9 mouse cellular contexts compared by ENCODE assay signal in genomic region chr11:78560447-78560846, GRCm38 (mm10). TPM values are rescaled to one million over a fixed set of nuclear protein-coding genes. Genes with fewer than 3 reads are reported as not detected.
DNase-seq lines count a peak whose midpoint lies in the region; ATAC-seq and TF ChIP-seq lines count a peak whose summit lies in the region.
"Had no signal": no experiment of that assay in that cellular context is flagged by ENCODE, and none has a peak within 500 bp of the region (broad histone marks: within the 10 kb centered on the region; RNA-seq: fewer than 3 reads in every experiment).

No protein-coding gene starts in this region.

- peak; percentile 71 for TF ChIP-seq CTCF in ES-Bruce4 (IDR thresholded peaks at IDR 0.05; ENCODE audit: low read depth, low read length)

- no peaks in the 10 kb centered on the region for H3K36me3 ChIP-seq in ES-Bruce4 (ENCODE audit: control insufficient read depth, insufficient read depth, low read length, poor library complexity, severe bottlenecking)
- H3K36me3 ChIP-seq in liver, embryonic 16.5 days (ENCODE audit: control insufficient read depth, insufficient read depth), result no peaks in the 10 kb centered on the region
- 0 out of 2 replicates have a peak, but pooled peaks cover 2% of the 10 kb centered on the region for H3K36me3 ChIP-seq in neural tube, embryonic 15.5 days

- no peaks in the 10 kb centered on the region for H3K27me3 ChIP-seq in ES-Bruce4 (ENCODE audit: control insufficient read depth, insufficient read depth, low read length, poor library complexity, severe bottlenecking)
- no peaks in the 10 kb centered on the region for H3K27me3 ChIP-seq in liver, embryonic 16.5 days (ENCODE audit: control insufficient read depth, insufficient read depth, low read depth, low read length)
- H3K27me3 ChIP-seq in neural tube, embryonic 15.5 days (replicated peaks), result no peaks in the 10 kb centered on the region
- H3K27me3 ChIP-seq: heart, embryonic 13.5 days had no signal

- DNase-seq in adrenal gland, postnatal 25 days, result peak; percentile 54
- peak; percentile 24 for DNase-seq in heart, postnatal 25 days (ENCODE audit: low spot score)
- peak; percentile 79 to 85 for DNase-seq in kidney, postnatal 4 days
- DNase-seq in thymus, postnatal 4 days, result peak; percentile 80

- H3K4me3 ChIP-seq in ES-Bruce4 (ENCODE audit: low read depth, low read length), result no peak overlapping the region
- no peak overlapping the region for H3K4me3 ChIP-seq in liver, embryonic 16.5 days (ENCODE audit: low read depth, low read length)
- no peak overlapping the region for H3K4me3 ChIP-seq in neural tube, embryonic 15.5 days (replicated peaks)
- H3K4me3 ChIP-seq: heart, embryonic 13.5 days had no signal

- H3K9ac ChIP-seq in ES-Bruce4 (ENCODE audit: low read depth, poor library complexity, severe bottlenecking), result no peak overlapping the region
- no peak overlapping the region for H3K9ac ChIP-seq in liver, embryonic 16.5 days (ENCODE audit: low read depth, low read length)
- H3K9ac ChIP-seq in neural tube, embryonic 15.5 days (replicated peaks), result no peak overlapping the region
- H3K9ac ChIP-seq: heart, embryonic 13.5 days had no signal

- H3K4me2 ChIP-seq in liver, embryonic 16.5 days (ENCODE audit: low read depth, low read length), result no peak overlapping the region
- H3K4me2 ChIP-seq in neural tube, embryonic 15.5 days, result no peak overlapping the region
- H3K4me2 ChIP-seq: heart, embryonic 13.5 days had no signal

- no peak for TF ChIP-seq EP300 in ES-Bruce4 (IDR thresholded peaks at IDR 0.05; ENCODE audit: insufficient read depth, low read depth, low read length)

- ATAC-seq in erythroblast, adult 5-6 weeks (replicated peaks; ENCODE audit: low FRiP score, poor library complexity, severe bottlenecking), result peak; percentile 78
- 0 out of 2 replicates have a peak, but pooled peaks have one; percentile 22 for ATAC-seq in liver, embryonic 16.5 days (ENCODE audit: low read depth)
- peak; percentile 74; the same call in 1 of the 2 replicates for ATAC-seq in neural tube, embryonic 15.5 days (ENCODE audit: low FRiP score)

- no peak for TF ChIP-seq POLR2A in ES-Bruce4 (IDR thresholded peaks at IDR 0.05; ENCODE audit: insufficient read depth, low read length)

- H3K4me1 ChIP-seq in ES-Bruce4 (ENCODE audit: control insufficient read depth, insufficient read depth, low read length), result no peaks in the 10 kb centered on the region
- peaks cover 10% of the 10 kb centered on the region for H3K4me1 ChIP-seq in liver, embryonic 16.5 days (ENCODE audit: control insufficient read depth, low read depth, low read length)
- no peaks in the 10 kb centered on the region for H3K4me1 ChIP-seq in neural tube, embryonic 15.5 days

- H3K27ac ChIP-seq in ES-Bruce4 (ENCODE audit: insufficient read depth, low read length), result no peak overlapping the region
- no peak overlapping the region for H3K27ac ChIP-seq in liver, embryonic 16.5 days (ENCODE audit: low read length)
- H3K27ac ChIP-seq in neural tube, embryonic 15.5 days (replicated peaks), result no peak overlapping the region
- H3K27ac ChIP-seq: heart, embryonic 13.5 days had no signal

- intact Hi-C loops in heart, postnatal 25 days (cut with DNase I), result loop anchor here (2.0 to 10.0 kb wide), 3 partner anchors 137 to 394 kb away; partner anchors contain the start of gene Nlk

- no peaks in the 10 kb centered on the region for H3K9me3 ChIP-seq in ES-Bruce4 (replicated peaks; ENCODE audit: control insufficient read depth, insufficient read depth, low read length, poor library complexity, severe bottlenecking)
- no peaks in the 10 kb centered on the region for H3K9me3 ChIP-seq in liver, embryonic 16.5 days (replicated peaks; ENCODE audit: control insufficient read depth, low read length)
- no peaks in the 10 kb centered on the region for H3K9me3 ChIP-seq in neural tube, embryonic 15.5 days (replicated peaks)
- H3K9me3 ChIP-seq: heart, embryonic 13.5 days had no signal

- 9% methylated on average over 4 of the region's 4 CpGs for WGBS in liver, embryonic 16.5 days (ENCODE audit: insufficient replicate concordance)
- 20% methylated on average over 4 of the region's 4 CpGs for WGBS in neural tube, embryonic 15.5 days

RNA-seq across cellular contexts. Expression of gene Tmem97, which starts 9.9 kb away (rescaled TPM):
- 89.0 and 90.1 TPM in 2 replicates for polyA plus RNA-seq in ES-Bruce4 (2011; ENCODE audit: insufficient read depth, insufficient read length, low read depth, missing spikeins)
- total RNA-seq in adrenal gland, postnatal 25 days (2021), result 63.8 and 70.1 TPM in 2 replicates
- 15.0 and 15.9 TPM in 2 replicates for total RNA-seq in erythroblast, adult 5-6 weeks (2015; ENCODE audit: low replicate concordance)
- total RNA-seq in erythroblast, adult 5-6 weeks (2017; ENCODE audit: low replicate concordance), result 3.5 and 7.2 TPM in 2 replicates
- 1 to 10 TPM; 5.3 to 5.5 TPM for total RNA-seq in heart, postnatal 25 days (2021)
- polyA plus RNA-seq in liver, embryonic 16.5 days (2015; fragmentation: Nextera tagmentation; extraction: Ambion mirVana), result 101 and 110 TPM in 2 replicates
- polyA plus RNA-seq in neural tube, embryonic 15.5 days (2015; fragmentation: Nextera tagmentation; extraction: Ambion mirVana), result 43.1 and 50.4 TPM in 2 replicates

RNA-seq across cellular contexts. Expression of gene Ift20, which starts 24.3 kb away (rescaled TPM):
- 30.2 and 40.0 TPM in 2 replicates for polyA plus RNA-seq in ES-Bruce4 (2011; ENCODE audit: insufficient read depth, insufficient read length, low read depth, missing spikeins)
- total RNA-seq in adrenal gland, postnatal 25 days (2021), result 81.9 and 97.8 TPM in 2 replicates
- 31.5 and 42.0 TPM in 2 replicates for total RNA-seq in erythroblast, adult 5-6 weeks (2015; ENCODE audit: low replicate concordance)
- 49.2 and 62.7 TPM in 2 replicates for total RNA-seq in erythroblast, adult 5-6 weeks (2017; ENCODE audit: low replicate concordance)
- total RNA-seq in heart, postnatal 25 days (2021), result 10 to 100 TPM; 39.0 to 45.5 TPM
- 61.2 and 61.4 TPM in 2 replicates for polyA plus RNA-seq in liver, embryonic 16.5 days (2015; fragmentation: Nextera tagmentation; extraction: Ambion mirVana)
- polyA plus RNA-seq in neural tube, embryonic 15.5 days (2015; fragmentation: Nextera tagmentation; extraction: Ambion mirVana), result 120 and 127 TPM in 2 replicates

RNA-seq across cellular contexts. Expression of gene Tnfaip1, which starts 24.3 kb away (rescaled TPM):
- 38.2 and 41.2 TPM in 2 replicates for polyA plus RNA-seq in ES-Bruce4 (2011; ENCODE audit: insufficient read depth, insufficient read length, low read depth, missing spikeins)
- 40.6 and 45.9 TPM in 2 replicates for total RNA-seq in adrenal gland, postnatal 25 days (2021)
- total RNA-seq in erythroblast, adult 5-6 weeks (2015; ENCODE audit: low replicate concordance), result 0.58 and 2.1 TPM in 2 replicates
- total RNA-seq in erythroblast, adult 5-6 weeks (2017; ENCODE audit: low replicate concordance), result 0.60 and 1.5 TPM in 2 replicates
- 10 to 100 TPM; 39.1 to 41.9 TPM for total RNA-seq in heart, postnatal 25 days (2021)
- polyA plus RNA-seq in liver, embryonic 16.5 days (2015; fragmentation: Nextera tagmentation; extraction: Ambion mirVana), result 15.1 and 16.9 TPM in 2 replicates
- polyA plus RNA-seq in neural tube, embryonic 15.5 days (2015; fragmentation: Nextera tagmentation; extraction: Ambion mirVana), result 56.1 and 60.3 TPM in 2 replicates

RNA-seq across cellular contexts. Expression of gene Poldip2, which starts 48.5 kb away (rescaled TPM):
- polyA plus RNA-seq in ES-Bruce4 (2011; ENCODE audit: insufficient read depth, insufficient read length, low read depth, missing spikeins), result 72.1 and 75.3 TPM in 2 replicates
- total RNA-seq in adrenal gland, postnatal 25 days (2021), result 155 and 159 TPM in 2 replicates
- 6.9 and 17.5 TPM in 2 replicates for total RNA-seq in erythroblast, adult 5-6 weeks (2015; ENCODE audit: low replicate concordance)
- total RNA-seq in erythroblast, adult 5-6 weeks (2017; ENCODE audit: low replicate concordance), result 7.8 and 13.4 TPM in 2 replicates
- total RNA-seq in heart, postnatal 25 days (2021), result 100 to 1,000 TPM; 152 to 154 TPM
- polyA plus RNA-seq in liver, embryonic 16.5 days (2015; fragmentation: Nextera tagmentation; extraction: Ambion mirVana), result 62.5 and 63.6 TPM in 2 replicates
- polyA plus RNA-seq in neural tube, embryonic 15.5 days (2015; fragmentation: Nextera tagmentation; extraction: Ambion mirVana), result 182 and 192 TPM in 2 replicates

RNA-seq across cellular contexts. Expression of gene Tmem199, which starts 48.5 kb away (rescaled TPM):
- 41.6 and 41.7 TPM in 2 replicates for polyA plus RNA-seq in ES-Bruce4 (2011; ENCODE audit: insufficient read depth, insufficient read length, low read depth, missing spikeins)
- 32.1 and 35.9 TPM in 2 replicates for total RNA-seq in adrenal gland, postnatal 25 days (2021)
- 3.8 and 13.8 TPM in 2 replicates for total RNA-seq in erythroblast, adult 5-6 weeks (2015; ENCODE audit: low replicate concordance)
- 4.0 and 5.3 TPM in 2 replicates for total RNA-seq in erythroblast, adult 5-6 weeks (2017; ENCODE audit: low replicate concordance)
- total RNA-seq in heart, postnatal 25 days (2021), result 10 to 100 TPM; 10.5 to 10.8 TPM
- 17.0 and 17.2 TPM in 2 replicates for polyA plus RNA-seq in liver, embryonic 16.5 days (2015; fragmentation: Nextera tagmentation; extraction: Ambion mirVana)
- 89.3 and 94.4 TPM in 2 replicates for polyA plus RNA-seq in neural tube, embryonic 15.5 days (2015; fragmentation: Nextera tagmentation; extraction: Ambion mirVana)

Comparison
In these comparisons a context has a peak if more than half of its experiments do, and no peak if none do; other contexts are left out.
1. DNase-seq: peak in every context shown above with its lines; median percentile 82 in kidney, postnatal 4 days; 80 in thymus, postnatal 4 days; 54 in adrenal gland, postnatal 25 days; 24 in heart, postnatal 25 days.
2. ATAC-seq: peak in every context shown above with its lines; median percentile 78 in erythroblast, adult 5-6 weeks; 74 in neural tube, embryonic 15.5 days; 22 in liver, embryonic 16.5 days.
3. RNA of gene Tnfaip1, which starts 24.3 kb away (total RNA-seq): 40.6 to 45.9 TPM in adrenal gland, postnatal 25 days and 39.1 to 41.9 TPM in heart, postnatal 25 days; 0.58 to 2.1 TPM in erythroblast, adult 5-6 weeks; every median in the first group is over 10 times any median in the second.